In the genomic region with DNA sequence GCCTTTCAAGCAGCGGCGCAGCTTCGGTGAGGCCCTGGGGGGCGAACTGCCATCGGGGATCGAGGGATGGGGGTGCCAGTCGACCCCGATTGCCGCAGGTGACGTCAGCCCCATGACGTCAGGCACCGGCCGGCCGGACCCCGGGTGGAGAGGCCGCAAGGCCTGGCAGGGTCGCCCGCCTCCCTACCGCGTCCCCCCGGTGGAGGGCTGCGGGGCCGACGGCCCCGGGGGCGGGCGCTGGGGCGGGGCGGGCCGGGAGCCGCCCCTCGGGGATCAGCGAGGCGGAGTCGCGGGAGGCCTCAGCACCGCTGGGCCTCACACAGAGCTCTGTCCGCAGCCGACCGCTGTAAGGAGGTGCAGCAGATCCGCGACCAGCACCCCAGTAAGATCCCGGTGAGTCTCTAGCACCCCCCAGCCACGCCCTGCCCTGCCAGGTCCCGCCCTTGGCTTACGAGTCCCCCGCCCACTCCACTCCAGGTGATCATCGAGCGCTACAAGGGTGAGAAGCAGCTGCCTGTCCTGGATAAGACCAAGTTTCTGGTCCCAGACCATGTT, we compare ENCODE assay signal across 8 mouse cellular contexts. TPM values are rescaled to one million over a fixed set of nuclear protein-coding genes. Genes with fewer than 3 reads are reported as not detected.
DNase-seq lines count a peak whose midpoint lies in the region; ATAC-seq lines count a peak whose summit lies in the region.

No protein-coding gene starts in this region.

- DNase-seq in CD4-positive helper T cell, adult 2 months (ENCODE audit: low read depth, low spot score) = peak; percentile 80
- DNase-seq in adrenal gland, adult 2 months = peak; percentile 91
- DNase-seq in embryo, embryonic 11 days = peak; percentile 73
- DNase-seq in gastrocnemius, postnatal 4 days (ENCODE audit: low spot score in 2 of 2) = peak; percentile 50 to 67
- DNase-seq in kidney, adult 8-10 months = peak; percentile 59 to 64
- peak; percentile 69 for DNase-seq in thymus, postnatal 0 days (ENCODE audit: low spot score)

- peak; percentile 88 for ATAC-seq in liver, embryonic 16.5 days (ENCODE audit: low read depth)
- peak; percentile 71 for ATAC-seq in neural tube, embryonic 13.5 days (ENCODE audit: low read depth)

- peak overlapping the region; percentile 95 for H3K4me2 ChIP-seq in liver, embryonic 16.5 days (ENCODE audit: low read depth, low read length)
- peak overlapping the region; percentile 79 for H3K4me2 ChIP-seq in neural tube, embryonic 13.5 days

- H3K9ac ChIP-seq in liver, embryonic 16.5 days (ENCODE audit: low read depth, low read length) = peak overlapping the region; percentile 83
- peak overlapping the region; percentile 89 for H3K9ac ChIP-seq in neural tube, embryonic 13.5 days

- H3K4me1 ChIP-seq in liver, embryonic 16.5 days (ENCODE audit: control insufficient read depth, low read depth, low read length) = peaks cover 10% of the 10 kb centered on the region
- peaks cover 11% of the 10 kb centered on the region for H3K4me1 ChIP-seq in neural tube, embryonic 13.5 days (replicated peaks)

- under 1% methylated on average over 41 of the region's 49 CpGs for WGBS in liver, embryonic 16.5 days (ENCODE audit: insufficient replicate concordance)
- under 1% methylated on average over 41 of the region's 49 CpGs for WGBS in neural tube, embryonic 13.5 days

- H3K4me3 ChIP-seq in liver, embryonic 16.5 days (ENCODE audit: low read depth, low read length) = peak overlapping the region; percentile 88
- H3K4me3 ChIP-seq in neural tube, embryonic 13.5 days = peak overlapping the region; percentile 84

- H3K27me3 ChIP-seq in liver, embryonic 16.5 days (ENCODE audit: control insufficient read depth, insufficient read depth, low read depth, low read length) = no peaks in the 10 kb centered on the region
- H3K27me3 ChIP-seq in neural tube, embryonic 13.5 days = no peaks in the 10 kb centered on the region

- no peaks in the 10 kb centered on the region for H3K9me3 ChIP-seq in liver, embryonic 16.5 days (replicated peaks; ENCODE audit: control insufficient read depth, low read length)
- H3K9me3 ChIP-seq in neural tube, embryonic 13.5 days = no peaks in the 10 kb centered on the region

- H3K27ac ChIP-seq in liver, embryonic 16.5 days (ENCODE audit: low read length) = peak overlapping the region; percentile 57
- peak overlapping the region; percentile 89 for H3K27ac ChIP-seq in neural tube, embryonic 13.5 days (replicated peaks)

- no peaks in the 10 kb centered on the region for H3K36me3 ChIP-seq in liver, embryonic 16.5 days (ENCODE audit: control insufficient read depth, insufficient read depth)
- H3K36me3 ChIP-seq in neural tube, embryonic 13.5 days = peaks cover 29% of the 10 kb centered on the region

RNA-seq across cellular contexts. Expression of a gene that starts 0.6 kb away (rescaled TPM):
- total RNA-seq in adrenal gland, adult 2 months (2021) = 100 to 1,000 TPM; 475 to 819 TPM
- polyA plus RNA-seq in adrenal gland, adult 2 months (2012; rRNA removed) = 2,934 and 3,400 TPM in 2 replicates
- total RNA-seq in gastrocnemius, postnatal 4 days (2021) = 100 to 1,000 TPM; 204 to 225 TPM
- polyA plus RNA-seq in liver, embryonic 16.5 days (2015; fragmentation: Nextera tagmentation; extraction: Ambion mirVana) = 20.6 and 25.9 TPM in 2 replicates
- 390 and 452 TPM in 2 replicates for polyA plus RNA-seq in neural tube, embryonic 13.5 days (2015; fragmentation: Nextera tagmentation; extraction: Ambion mirVana)
- polyA plus RNA-seq in thymus, postnatal 0 days (2015; fragmentation: Nextera tagmentation; extraction: Ambion mirVana) = 74.0 and 84.3 TPM in 2 replicates

RNA-seq across cellular contexts. Expression of a gene that starts 40.4 kb away (rescaled TPM):
- 100 to 1,000 TPM; 292 to 437 TPM for total RNA-seq in adrenal gland, adult 2 months (2021)
- 164 and 217 TPM in 2 replicates for polyA plus RNA-seq in adrenal gland, adult 2 months (2012; rRNA removed)
- total RNA-seq in gastrocnemius, postnatal 4 days (2021) = 100 to 1,000 TPM; 153 to 163 TPM
- polyA plus RNA-seq in liver, embryonic 16.5 days (2015; fragmentation: Nextera tagmentation; extraction: Ambion mirVana) = 111 TPM in 2 replicates
- polyA plus RNA-seq in neural tube, embryonic 13.5 days (2015; fragmentation: Nextera tagmentation; extraction: Ambion mirVana) = 694 and 754 TPM in 2 replicates
- 410 and 468 TPM in 2 replicates for polyA plus RNA-seq in thymus, postnatal 0 days (2015; fragmentation: Nextera tagmentation; extraction: Ambion mirVana)

Comparison
In these comparisons a context has a peak if more than half of its experiments do, and no peak if none do; other contexts are left out.
1. Peak in every context shown above with its lines: DNase-seq, ATAC-seq, H3K4me3 ChIP-seq and H3K27ac ChIP-seq.